Mouse (Mus musculus): ENCODE measurements at regions not wholly inside any gene's neighbourhood (a gene's known extent, or its start where the extent isn't known, plus 50 kb on each side); places are given as distances from the start of the nearest gene placed in this dataset.

GRCm38 (mm10) chr14:120560416-120560815 is 82.2 kb downstream of the Rap2a start:
- H3K4me2 ChIP-seq: no peak overlapping the region
- H3K9me3 ChIP-seq (ENCODE audit: low read depth, low read length): no peaks in the 10 kb centered on the region
- no peak for TF ChIP-seq CTCF (IDR thresholded peaks at IDR 0.05; ENCODE audit: low read depth)
- H3K27ac ChIP-seq (ENCODE audit: low read depth): no peak overlapping the region
- no peaks in the 10 kb centered on the region for H3K4me1 ChIP-seq (ENCODE audit: insufficient read depth)
- 91% methylated on average over 7 of the region's 7 CpGs for WGBS
- no peak for DNase-seq
- H3K27me3 ChIP-seq (ENCODE audit: insufficient read depth, low read length): no peaks in the 10 kb centered on the region
- H3K9ac ChIP-seq: no peak overlapping the region
- no peak for ATAC-seq (ENCODE audit: insufficient read depth)
- no peaks in the 10 kb centered on the region for H3K36me3 ChIP-seq (ENCODE audit: insufficient read depth)
- H3K4me3 ChIP-seq (ENCODE audit: low read depth, low read length): no peak overlapping the region

- 90% methylated on average over 2 of the region's 2 CpGs for WGBS
- DNase-seq: no peak
- no peak overlapping the region for H3K27ac ChIP-seq (ENCODE audit: low read depth)
- H3K4me3 ChIP-seq (ENCODE audit: low read depth, low read length): no peak overlapping the region
- H3K9ac ChIP-seq: no peak overlapping the region
- no peaks in the 10 kb centered on the region for H3K9me3 ChIP-seq (ENCODE audit: low read depth, low read length)
- H3K4me1 ChIP-seq (ENCODE audit: insufficient read depth): no peaks in the 10 kb centered on the region
- no peaks in the 10 kb centered on the region for H3K36me3 ChIP-seq (ENCODE audit: insufficient read depth)
- TF ChIP-seq CTCF (IDR thresholded peaks at IDR 0.05; ENCODE audit: low read depth): no peak
- no peak for ATAC-seq (ENCODE audit: insufficient read depth)
- no peaks in the 10 kb centered on the region for H3K27me3 ChIP-seq (ENCODE audit: insufficient read depth, low read length)
- no peak overlapping the region for H3K4me2 ChIP-seq
Measured at GRCm38 (mm10) chr14:120560987-120561386, 82.7 kb downstream of the Rap2a start.

- H3K9ac ChIP-seq: no peak overlapping the region
Measured at GRCm38 (mm10) chr14:120566945-120567344, 88.7 kb downstream of the Rap2a start.

GRCm38 (mm10) chr14:120568054-120568453 is 89.8 kb downstream of the Rap2a start:
- H3K4me3 ChIP-seq (ENCODE audit: low read depth, low read length): no peak overlapping the region
- ATAC-seq (ENCODE audit: insufficient read depth) (0 out of 2 replicates have a peak, but pooled peaks have one; percentile 11), DNase-seq (no peak)
- no peak for TF ChIP-seq CTCF (IDR thresholded peaks at IDR 0.05; ENCODE audit: low read depth)
- no peak overlapping the region for H3K9ac ChIP-seq
- H3K36me3 ChIP-seq (ENCODE audit: insufficient read depth): no peaks in the 10 kb centered on the region
- H3K27ac ChIP-seq (ENCODE audit: low read depth): no peak overlapping the region
- 55% methylated on average over 4 of the region's 4 CpGs for WGBS
- H3K4me1 ChIP-seq (ENCODE audit: insufficient read depth): no peaks in the 10 kb centered on the region
- H3K9me3 ChIP-seq (ENCODE audit: low read depth, low read length): no peaks in the 10 kb centered on the region
- H3K4me2 ChIP-seq: no peak overlapping the region
- H3K27me3 ChIP-seq (ENCODE audit: insufficient read depth, low read length): no peaks in the 10 kb centered on the region

More at GRCm38 (mm10) chr14:120566945-120567344, 88.7 kb downstream of the Rap2a start:
- Histone ChIP-seq H3K4me2 (no peak overlapping the region), H3K4me3 (ENCODE audit: low read depth, low read length) (no peak overlapping the region), H3K27me3 (ENCODE audit: insufficient read depth, low read length) (no peaks in the 10 kb centered on the region), H3K27ac (ENCODE audit: low read depth) (no peak overlapping the region), H3K36me3 (ENCODE audit: insufficient read depth) (no peaks in the 10 kb centered on the region), H3K4me1 (ENCODE audit: insufficient read depth) (no peaks in the 10 kb centered on the region), H3K9me3 (ENCODE audit: low read depth, low read length) (no peaks in the 10 kb centered on the region)
- no peak for TF ChIP-seq CTCF (IDR thresholded peaks at IDR 0.05; ENCODE audit: low read depth)
- ATAC-seq (ENCODE audit: insufficient read depth) (no peak), DNase-seq (no peak)
- WGBS: 33% methylated on average over 1 of the region's 1 CpGs

- no peak for ATAC-seq (ENCODE audit: insufficient read depth)
- Histone ChIP-seq H3K27me3 (ENCODE audit: insufficient read depth, low read length) (no peaks in the 10 kb centered on the region), H3K4me3 (ENCODE audit: low read depth, low read length) (no peak overlapping the region), H3K9me3 (ENCODE audit: low read depth, low read length) (no peaks in the 10 kb centered on the region), H3K4me1 (ENCODE audit: insufficient read depth) (0 out of 2 replicates have a peak, but pooled peaks cover 3% of the 10 kb centered on the region), H3K9ac (no peak overlapping the region), H3K27ac (ENCODE audit: low read depth) (no peak overlapping the region), H3K36me3 (ENCODE audit: insufficient read depth) (no peaks in the 10 kb centered on the region), H3K4me2 (no peak overlapping the region)
- WGBS: 72% methylated on average over 10 of the region's 10 CpGs
- peak; percentile 22 for DNase-seq
- no peak for TF ChIP-seq CTCF (IDR thresholded peaks at IDR 0.05; ENCODE audit: low read depth)
Measured at GRCm38 (mm10) chr14:120572238-120572637, 94.0 kb downstream of the Rap2a start.

- DNase-seq (peak; percentile 37), ATAC-seq (ENCODE audit: insufficient read depth) (peak; percentile 66; the same call in 1 of the 2 replicates)
- H3K4me3 ChIP-seq (ENCODE audit: low read depth, low read length): no peak overlapping the region
- no peaks in the 10 kb centered on the region for H3K9me3 ChIP-seq (ENCODE audit: low read depth, low read length)
- no peak overlapping the region for H3K9ac ChIP-seq
- TF ChIP-seq CTCF (IDR thresholded peaks at IDR 0.05; ENCODE audit: low read depth): no peak
- H3K4me2 ChIP-seq: no peak overlapping the region
- no peak overlapping the region for H3K27ac ChIP-seq (ENCODE audit: low read depth)
- H3K36me3 ChIP-seq (ENCODE audit: insufficient read depth): no peaks in the 10 kb centered on the region
- 41% methylated on average over 6 of the region's 6 CpGs for WGBS
- no peaks in the 10 kb centered on the region for H3K27me3 ChIP-seq (ENCODE audit: insufficient read depth, low read length)
- H3K4me1 ChIP-seq (ENCODE audit: insufficient read depth): 0 out of 2 replicates have a peak, but pooled peaks cover 3% of the 10 kb centered on the region
Measured at GRCm38 (mm10) chr14:120575202-120575601, 97.0 kb downstream of the Rap2a start.

- Histone ChIP-seq H3K4me1 (ENCODE audit: insufficient read depth) (0 out of 2 replicates have a peak, but pooled peaks cover 3% of the 10 kb centered on the region), H3K9ac (no peak overlapping the region), H3K27me3 (ENCODE audit: insufficient read depth, low read length) (no peaks in the 10 kb centered on the region), H3K9me3 (ENCODE audit: low read depth, low read length) (no peaks in the 10 kb centered on the region), H3K36me3 (ENCODE audit: insufficient read depth) (no peaks in the 10 kb centered on the region), H3K27ac (ENCODE audit: low read depth) (no peak overlapping the region), H3K4me3 (ENCODE audit: low read depth, low read length) (no peak overlapping the region), H3K4me2 (no peak overlapping the region)
- TF ChIP-seq CTCF (IDR thresholded peaks at IDR 0.05; ENCODE audit: low read depth): no peak
- 73% methylated on average over 11 of the region's 11 CpGs for WGBS
- ATAC-seq (ENCODE audit: insufficient read depth) (no peak), DNase-seq (no peak)
Measured at GRCm38 (mm10) chr14:120578352-120579080, 100.3 kb downstream of the Rap2a start.
